Mouse (Mus musculus): ENCODE data around the gene Mettl23. TPM values are rescaled to one million over a fixed set of nuclear protein-coding genes. Genes with fewer than 3 reads are reported as not detected.
"Not testable (repeated sequence)": the region's sequence is repeated elsewhere in the genome, so short reads cannot be mapped to it uniquely, and the experiment has no call there.

Mettl23 gene
- polyA plus RNA-seq, 1 experiment from 2014 or later: 58.8 TPM

DNA sequence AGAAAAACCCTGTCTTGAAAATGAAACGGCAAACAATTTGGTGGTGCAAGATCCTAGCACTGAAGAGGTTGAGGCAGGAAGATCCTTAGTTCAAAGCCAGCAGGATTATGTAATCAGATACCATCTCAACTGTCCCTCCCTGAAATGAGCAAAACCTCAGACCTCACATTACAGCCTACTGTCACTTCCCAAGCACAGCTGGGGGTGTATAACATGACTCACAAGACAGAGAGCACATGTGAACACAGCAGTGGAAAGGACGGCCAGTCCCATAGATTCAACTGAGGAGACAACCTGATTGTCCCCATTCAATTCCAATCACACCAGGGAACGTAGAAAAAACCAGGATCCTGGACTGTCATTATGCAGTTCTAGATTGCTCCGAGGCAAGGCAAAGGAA lies 6.8 kb upstream of the Mettl23 start:
- no peak overlapping the region for H3K4me3 ChIP-seq (replicated peaks)
- no peak overlapping the region for H3K9ac ChIP-seq (replicated peaks)
- peaks cover 87% of the 10 kb centered on the region for H3K36me3 ChIP-seq
- no peak overlapping the region for H3K4me2 ChIP-seq
- H3K4me1 ChIP-seq (replicated peaks): peaks cover 24% of the 10 kb centered on the region
- no peak overlapping the region for H3K27ac ChIP-seq
- no peaks in the 10 kb centered on the region for H3K27me3 ChIP-seq
- ATAC-seq (ENCODE audit: insufficient number of reproducible peaks, insufficient read depth, low FRiP score, low TSS enrichment, low read depth): no peak
- 90% methylated on average over 4 of the region's 4 CpGs for WGBS
- H3K9me3 ChIP-seq: no peaks in the 10 kb centered on the region

DNA sequence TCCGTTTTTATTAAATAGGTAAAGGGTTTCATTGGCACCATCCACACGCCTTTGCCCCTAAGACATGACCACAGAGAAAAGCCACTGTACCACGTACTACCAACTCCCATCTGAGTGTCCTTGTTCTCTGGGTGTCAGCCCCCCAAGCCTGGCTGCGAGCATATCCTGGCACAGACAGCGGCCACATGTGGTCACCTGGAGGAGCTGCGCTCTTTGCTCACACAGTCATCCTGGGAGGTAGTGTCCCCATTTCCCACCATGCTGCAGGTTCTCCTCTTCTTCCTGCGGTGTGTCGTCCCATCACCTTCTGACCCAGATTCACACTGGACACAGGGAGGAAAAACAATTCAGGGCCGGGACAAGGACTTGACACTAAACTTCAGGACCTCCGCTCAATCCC lies 5.6 kb upstream of the Mettl23 start:
- H3K4me2 ChIP-seq: no peak overlapping the region
- 93% methylated on average over 10 of the region's 10 CpGs for WGBS
- H3K27me3 ChIP-seq: no peaks in the 10 kb centered on the region
- no peaks in the 10 kb centered on the region for H3K9me3 ChIP-seq
- ATAC-seq (ENCODE audit: insufficient number of reproducible peaks, insufficient read depth, low FRiP score, low TSS enrichment, low read depth): no peak
- no peak overlapping the region for H3K27ac ChIP-seq
- peaks cover 87% of the 10 kb centered on the region for H3K36me3 ChIP-seq
- H3K4me3 ChIP-seq (replicated peaks): no peak overlapping the region
- H3K9ac ChIP-seq (replicated peaks): no peak overlapping the region
- peaks cover 27% of the 10 kb centered on the region for H3K4me1 ChIP-seq (replicated peaks)

DNA sequence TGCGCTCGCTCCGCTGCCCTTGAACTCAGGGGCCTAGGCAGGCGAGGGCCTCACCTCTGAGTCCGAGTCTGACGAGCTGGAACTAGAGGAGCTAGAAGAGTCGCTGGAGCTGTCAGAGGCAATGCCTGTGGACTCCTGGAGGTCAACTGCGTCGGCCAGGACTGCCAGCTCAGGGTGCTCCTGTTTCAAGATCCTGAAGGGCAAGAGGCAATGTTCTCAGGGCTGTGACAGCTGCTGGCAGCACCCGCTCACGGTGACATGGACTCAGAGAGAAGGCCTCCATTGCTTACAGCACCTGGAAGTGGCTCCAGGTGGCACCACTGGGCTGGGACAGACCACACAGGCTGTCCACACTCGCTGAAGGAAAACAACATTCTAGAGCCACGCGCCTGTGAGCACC lies 4.1 kb upstream of the Mettl23 start:
- no peaks in the 10 kb centered on the region for H3K9me3 ChIP-seq
- H3K27ac ChIP-seq: no peak overlapping the region
- ATAC-seq (ENCODE audit: insufficient number of reproducible peaks, insufficient read depth, low FRiP score, low TSS enrichment, low read depth): no peak
- WGBS: 91% methylated on average over 14 of the region's 14 CpGs
- H3K36me3 ChIP-seq: peaks cover 74% of the 10 kb centered on the region
- no peaks in the 10 kb centered on the region for H3K27me3 ChIP-seq
- H3K9ac ChIP-seq (replicated peaks): no peak overlapping the region
- no peak overlapping the region for H3K4me2 ChIP-seq
- H3K4me1 ChIP-seq (replicated peaks): peaks cover 23% of the 10 kb centered on the region
- H3K4me3 ChIP-seq (replicated peaks): no peak overlapping the region

DNA sequence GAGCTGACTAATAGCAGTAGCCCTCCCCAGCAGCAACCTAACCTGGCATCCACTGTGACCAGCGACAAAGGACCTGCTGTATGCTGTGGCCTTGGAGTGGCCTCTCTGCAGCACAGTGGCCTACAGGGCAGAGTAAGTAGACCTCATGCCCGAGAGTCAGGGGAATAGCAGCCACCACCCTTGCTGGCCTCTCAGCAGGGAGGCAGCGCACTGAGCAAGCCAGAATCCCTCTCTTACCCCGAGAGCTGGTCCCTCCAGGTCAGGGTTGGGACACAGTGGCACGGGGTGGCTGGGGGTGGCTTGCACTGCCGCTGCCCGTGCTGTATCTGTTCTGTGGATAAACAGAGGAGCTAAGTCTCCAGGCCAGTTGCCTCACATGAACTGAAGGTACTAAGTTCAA lies 3.5 kb upstream of the Mettl23 start:
- Histone ChIP-seq H3K27ac (no peak overlapping the region), H3K4me1 (replicated peaks) (peaks cover 30% of the 10 kb centered on the region), H3K9me3 (no peaks in the 10 kb centered on the region), H3K4me2 (0 out of 2 replicates have a peak overlapping the region, but pooled peaks have one; percentile 86), H3K27me3 (no peaks in the 10 kb centered on the region), H3K9ac (replicated peaks) (peak overlapping the region; percentile 44; the same call in 1 of the 2 replicates), H3K4me3 (replicated peaks) (0 out of 2 replicates have a peak overlapping the region, but pooled peaks have one; percentile 2), H3K36me3 (peaks cover 67% of the 10 kb centered on the region)
- no peak for ATAC-seq (ENCODE audit: insufficient number of reproducible peaks, insufficient read depth, low FRiP score, low TSS enrichment, low read depth)
- 82% methylated on average over 7 of the region's 7 CpGs for WGBS

DNA sequence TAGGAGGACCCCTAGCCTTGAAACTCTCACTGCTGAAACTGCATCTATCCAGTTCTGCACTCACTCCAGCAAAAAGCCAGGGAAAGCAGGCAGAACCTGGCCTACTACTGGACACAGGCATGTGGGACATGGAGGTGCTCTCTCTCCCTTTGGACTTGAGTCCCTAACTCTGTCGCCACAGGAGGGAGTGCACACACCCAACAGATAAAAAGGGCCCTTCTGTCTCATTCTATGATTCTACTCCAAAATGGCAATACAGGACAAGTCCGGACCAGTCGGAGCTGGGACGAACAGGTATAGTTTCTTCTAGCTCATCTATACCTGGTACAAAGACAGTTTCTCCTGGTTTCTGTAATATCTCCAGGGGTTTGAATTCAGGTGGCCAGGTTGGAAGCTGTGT lies 2.3 kb upstream of the Mettl23 start:
- Histone ChIP-seq H3K27me3 (no peaks in the 10 kb centered on the region), H3K27ac (no peak overlapping the region), H3K4me3 (replicated peaks) (peak overlapping the region; percentile 80), H3K4me1 (replicated peaks) (peaks cover 32% of the 10 kb centered on the region), H3K36me3 (peaks cover 59% of the 10 kb centered on the region), H3K9me3 (no peaks in the 10 kb centered on the region), H3K9ac (replicated peaks) (peak overlapping the region; percentile 24; the same call in 1 of the 2 replicates), H3K4me2 (peak overlapping the region; percentile 86)
- WGBS: 77% methylated on average over 4 of the region's 4 CpGs
- ATAC-seq (ENCODE audit: insufficient number of reproducible peaks, insufficient read depth, low FRiP score, low TSS enrichment, low read depth): no peak

DNA sequence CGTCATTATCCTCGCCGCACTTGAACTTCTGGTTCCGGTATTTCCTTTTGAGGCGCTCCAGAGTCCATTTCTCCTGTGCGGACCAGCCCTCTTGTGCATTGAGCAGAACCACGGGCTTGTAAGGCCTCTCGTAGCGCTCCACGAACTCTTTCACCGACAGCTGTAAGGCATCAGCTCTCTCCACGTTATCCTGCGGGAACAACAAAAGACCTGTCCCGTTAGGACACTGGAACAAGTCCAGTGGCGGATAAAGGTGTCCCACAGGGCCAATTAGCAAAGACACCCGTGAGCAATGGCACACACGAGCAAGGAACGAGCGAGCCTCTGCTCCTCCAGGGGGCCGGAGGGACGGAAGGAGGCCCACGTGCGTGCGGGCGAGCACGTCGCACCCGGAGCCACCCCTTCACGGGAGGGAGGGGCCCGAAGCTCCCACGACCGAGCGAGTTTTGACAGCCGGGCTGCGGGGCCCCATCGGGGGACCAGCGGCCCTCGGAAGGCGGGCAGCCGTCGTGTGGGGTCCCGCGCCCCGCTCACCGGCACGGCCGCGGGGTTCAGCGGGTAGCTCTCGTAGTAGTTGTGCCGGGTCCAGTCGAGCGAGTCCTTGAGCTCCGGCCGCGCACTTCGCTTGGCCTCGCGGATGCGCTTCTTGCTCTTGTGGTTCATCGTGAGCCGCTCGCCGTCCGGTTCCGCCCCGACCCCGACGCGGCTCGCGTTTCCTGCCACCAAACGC lies 382 bp upstream of the Mettl23 start:
- Histone ChIP-seq H3K4me2 (peak overlapping the region; percentile 86), H3K27me3 (no peaks in the 10 kb centered on the region), H3K27ac (peak overlapping the region; percentile 98), H3K4me3 (replicated peaks) (peak overlapping the region; percentile 80), H3K4me1 (replicated peaks) (peaks cover 32% of the 10 kb centered on the region), H3K36me3 (peaks cover 53% of the 10 kb centered on the region), H3K9ac (replicated peaks) (peak overlapping the region; percentile 86), H3K9me3 (no peaks in the 10 kb centered on the region)
- WGBS: under 1% methylated on average over 73 of the region's 73 CpGs
- peak; percentile 29 for ATAC-seq (ENCODE audit: insufficient number of reproducible peaks, insufficient read depth, low FRiP score, low TSS enrichment, low read depth)

DNA sequence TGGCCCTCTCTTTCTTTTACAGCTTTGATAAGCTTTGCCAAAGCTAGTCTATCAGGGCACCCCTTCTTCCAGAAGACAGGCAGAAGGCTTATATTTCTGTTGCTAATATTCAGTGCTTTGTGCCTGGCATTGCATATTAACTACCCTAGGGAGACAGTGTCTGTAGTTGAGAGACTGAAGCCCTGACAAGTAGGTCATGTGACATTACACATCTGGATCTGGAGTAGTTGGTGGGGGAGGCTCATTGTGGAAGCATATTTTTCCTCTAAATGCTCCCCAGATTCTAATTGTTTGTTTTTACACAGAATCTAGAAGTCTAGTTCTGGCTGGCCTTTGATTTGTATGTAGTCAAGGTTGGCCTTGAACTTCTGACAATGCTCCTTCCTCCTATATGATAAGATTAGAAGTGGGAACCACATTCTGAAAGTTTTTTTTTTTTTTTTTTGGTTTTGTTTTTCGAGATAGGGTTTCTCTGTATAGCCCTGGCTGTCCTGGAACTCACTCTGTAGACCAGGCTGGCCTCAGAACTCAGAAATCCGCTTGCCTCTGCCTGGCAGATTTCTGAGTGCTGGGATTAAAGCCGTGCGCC lies 3.6 kb downstream of the Mettl23 start:
- Histone ChIP-seq H3K27me3 (no peaks in the 10 kb centered on the region), H3K4me1 (replicated peaks) (peaks cover 20% of the 10 kb centered on the region), H3K4me2 (no peak overlapping the region), H3K27ac (no peak overlapping the region), H3K9me3 (no peaks in the 10 kb centered on the region), H3K36me3 (peaks cover 53% of the 10 kb centered on the region), H3K9ac (replicated peaks) (no peak overlapping the region), H3K4me3 (replicated peaks) (no peak overlapping the region)
- no peak for ATAC-seq (ENCODE audit: insufficient number of reproducible peaks, insufficient read depth, low FRiP score, low TSS enrichment, low read depth)
- 80% methylated on average over 4 of the region's 4 CpGs for WGBS

DNA sequence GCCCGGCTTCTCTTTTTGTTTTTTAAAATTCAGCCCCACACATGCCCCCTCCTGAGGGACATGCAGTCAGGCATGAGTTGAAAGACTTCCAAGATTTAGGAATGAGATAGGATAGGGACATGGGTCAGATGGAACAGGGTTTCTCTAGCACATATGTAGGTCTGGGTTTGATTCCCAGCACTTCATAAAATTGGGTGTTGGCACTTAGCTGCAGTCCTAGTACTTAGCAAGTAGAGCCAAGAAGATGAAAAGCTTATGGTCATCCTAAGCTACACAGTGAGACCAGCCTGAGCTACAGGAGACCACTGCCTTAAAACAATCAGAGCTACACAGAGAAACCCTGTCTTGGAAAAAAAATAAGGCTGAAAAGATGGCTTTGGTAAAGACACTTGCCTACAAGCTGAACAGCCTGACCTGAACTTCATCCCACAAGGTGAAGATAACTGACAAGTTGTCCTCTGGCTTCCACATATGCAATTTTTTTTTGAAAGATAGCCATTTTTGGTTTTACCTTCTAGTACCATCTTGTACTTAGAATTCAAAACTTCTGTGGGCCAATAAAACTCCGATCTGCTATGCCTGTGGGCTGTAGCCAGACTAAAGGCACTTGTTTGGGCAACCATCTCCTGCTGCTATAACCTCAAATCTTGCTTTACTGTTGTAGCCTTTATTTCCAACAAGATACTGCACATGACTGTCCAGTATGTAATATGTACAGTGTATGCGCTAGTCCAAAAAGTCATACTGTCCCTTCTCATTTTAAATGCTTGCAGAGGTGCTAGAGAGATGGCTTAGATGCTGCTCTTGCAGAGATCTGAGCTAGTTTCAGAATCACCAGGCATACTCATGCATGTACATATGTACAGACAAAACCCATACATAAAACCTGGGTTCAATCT lies 4.4 kb downstream of the Mettl23 start:
- H3K4me1 ChIP-seq (replicated peaks): peaks cover 19% of the 10 kb centered on the region
- peaks cover 57% of the 10 kb centered on the region for H3K36me3 ChIP-seq
- H3K4me3 ChIP-seq (replicated peaks): no peak overlapping the region
- H3K27ac ChIP-seq: no peak overlapping the region; the same call in 1 of the 2 replicates
- no peak overlapping the region for H3K9ac ChIP-seq (replicated peaks)
- H3K4me2 ChIP-seq: no peak overlapping the region
- no peaks in the 10 kb centered on the region for H3K27me3 ChIP-seq
- WGBS: 83% methylated on average over 3 of the region's 3 CpGs
- ATAC-seq (ENCODE audit: insufficient number of reproducible peaks, insufficient read depth, low FRiP score, low TSS enrichment, low read depth): no peak
- H3K9me3 ChIP-seq: no peaks in the 10 kb centered on the region

DNA sequence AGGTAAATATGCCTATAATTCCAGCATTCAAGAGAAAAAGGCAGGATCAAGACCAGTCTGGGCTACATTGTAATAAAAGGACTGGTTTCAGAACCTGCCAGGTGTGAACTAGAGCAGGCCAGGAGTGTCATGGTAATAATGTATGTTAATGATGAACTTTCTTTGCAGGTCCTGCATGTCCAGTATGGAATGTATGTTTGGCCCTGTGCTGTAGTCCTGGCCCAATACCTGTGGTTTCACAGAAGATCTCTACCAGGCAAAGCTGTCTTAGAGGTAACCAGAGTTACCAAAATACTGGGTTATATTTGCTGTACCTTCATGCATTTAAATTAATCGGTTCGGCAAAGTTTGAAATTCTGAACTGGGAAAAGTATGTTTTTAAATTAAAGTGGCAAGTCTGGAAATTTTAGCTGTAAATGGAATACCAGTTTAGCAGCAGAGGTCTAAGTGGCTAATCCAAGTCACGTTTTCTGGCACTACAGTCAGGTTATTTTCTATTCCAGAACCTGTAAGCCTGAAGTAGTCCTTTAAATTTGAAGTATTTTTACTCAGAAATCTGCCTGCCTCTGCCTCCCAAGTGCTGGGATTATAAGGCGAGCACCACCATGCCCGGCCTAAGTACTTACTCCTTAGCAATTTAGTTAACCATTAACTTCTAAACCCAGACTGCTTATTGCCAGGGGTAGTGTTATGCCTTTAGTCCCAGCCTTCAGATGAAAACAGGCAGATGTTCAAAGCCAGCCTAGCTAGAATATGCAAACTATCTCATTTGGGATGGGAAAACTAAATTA lies 5.2 kb downstream of the Mettl23 start:
- peaks cover 57% of the 10 kb centered on the region for H3K36me3 ChIP-seq
- peaks cover 19% of the 10 kb centered on the region for H3K4me1 ChIP-seq (replicated peaks)
- H3K27ac ChIP-seq: no peak overlapping the region; the same call in 1 of the 2 replicates
- no peak overlapping the region for H3K9ac ChIP-seq (replicated peaks)
- no peak overlapping the region for H3K4me2 ChIP-seq
- 85% methylated on average over 5 of the region's 5 CpGs for WGBS
- H3K27me3 ChIP-seq: no peaks in the 10 kb centered on the region
- no peak for ATAC-seq (ENCODE audit: insufficient number of reproducible peaks, insufficient read depth, low FRiP score, low TSS enrichment, low read depth)
- no peaks in the 10 kb centered on the region for H3K9me3 ChIP-seq
- no peak overlapping the region for H3K4me3 ChIP-seq (replicated peaks)

DNA sequence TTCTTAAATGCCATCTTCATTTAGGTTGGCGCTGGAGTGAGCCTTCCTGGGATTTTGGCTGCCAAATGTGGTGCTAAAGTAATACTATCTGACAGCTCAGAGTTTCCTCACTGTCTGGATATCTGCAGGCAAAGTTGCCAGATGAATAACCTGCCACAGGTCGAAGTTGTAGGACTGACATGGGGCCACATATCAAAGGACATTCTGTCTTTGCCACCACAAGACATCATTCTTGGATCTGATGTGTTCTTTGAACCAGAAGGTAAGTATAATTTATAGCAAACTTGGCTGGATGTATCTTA lies 5.8 kb downstream of the Mettl23 start:
- WGBS: 81% methylated on average over 2 of the region's 2 CpGs
- not testable (repeated sequence) for H3K9me3 ChIP-seq; H3K9ac ChIP-seq (replicated peaks); H3K4me3 ChIP-seq (replicated peaks); H3K27ac ChIP-seq; H3K27me3 ChIP-seq; H3K4me2 ChIP-seq; ATAC-seq (ENCODE audit: insufficient number of reproducible peaks, insufficient read depth, low FRiP score, low TSS enrichment, low read depth)
- peaks cover 57% of the 10 kb centered on the region for H3K36me3 ChIP-seq
- H3K4me1 ChIP-seq (replicated peaks): peaks cover 19% of the 10 kb centered on the region

DNA sequence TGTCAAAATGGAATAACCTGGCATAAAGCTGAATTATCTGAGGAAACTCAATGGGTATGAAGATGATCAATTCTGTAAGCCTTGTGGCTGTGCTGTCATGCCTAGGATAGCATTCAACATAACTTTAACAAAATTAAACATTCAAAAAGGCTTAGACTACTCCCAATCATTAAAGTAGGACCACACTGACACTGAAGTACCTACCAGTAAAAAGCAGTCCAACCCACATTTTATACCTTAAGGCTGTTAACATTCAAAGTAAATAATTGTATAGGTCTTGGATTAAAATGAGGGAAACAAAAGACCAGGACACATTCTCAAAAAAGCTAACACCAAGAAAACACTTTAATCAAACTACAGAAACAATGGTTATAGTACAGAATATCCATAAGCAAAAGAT lies 6.5 kb downstream of the Mettl23 start:
- no peak overlapping the region for H3K27ac ChIP-seq
- H3K4me1 ChIP-seq (replicated peaks): peaks cover 17% of the 10 kb centered on the region
- no peaks in the 10 kb centered on the region for H3K9me3 ChIP-seq
- no peak overlapping the region for H3K4me3 ChIP-seq (replicated peaks)
- H3K4me2 ChIP-seq: no peak overlapping the region
- H3K36me3 ChIP-seq: peaks cover 57% of the 10 kb centered on the region
- no peak overlapping the region for H3K9ac ChIP-seq (replicated peaks)
- ATAC-seq (ENCODE audit: insufficient number of reproducible peaks, insufficient read depth, low FRiP score, low TSS enrichment, low read depth): no peak
- no peaks in the 10 kb centered on the region for H3K27me3 ChIP-seq
